Mouse (Mus musculus): ENCODE measurements around the gene Prrc2b.

The Prrc2b gene

GRCm38 (mm10) chr2:32187019-32187551 is 36.2 kb downstream of the Prrc2b start:
- DNase-seq (ENCODE audit: low spot score in 2 of 2), result no peak

GRCm38 (mm10) chr2:32187649-32188048 is 36.8 kb downstream of the Prrc2b start:
- no peak for DNase-seq (ENCODE audit: low spot score in 2 of 2)

GRCm38 (mm10) chr2:32189060-32189681 is 38.3 kb downstream of the Prrc2b start:
- no peak for DNase-seq (ENCODE audit: low spot score in 2 of 2)

GRCm38 (mm10) chr2:32190620-32191019 is 39.7 kb downstream of the Prrc2b start:
- no peak for DNase-seq (ENCODE audit: low spot score in 2 of 2)

- peak; percentile 72 to 86 for DNase-seq (ENCODE audit: low spot score in 2 of 2)
Measured at GRCm38 (mm10) chr2:32191872-32192507, 41.1 kb downstream of the Prrc2b start.

- no peak for DNase-seq (ENCODE audit: low spot score in 2 of 2)
Measured at GRCm38 (mm10) chr2:32198977-32199376, 48.1 kb downstream of the Prrc2b start.

- no peak for DNase-seq (ENCODE audit: low spot score in 2 of 2)
Measured at GRCm38 (mm10) chr2:32200033-32200432, 49.2 kb downstream of the Prrc2b start.

GRCm38 (mm10) chr2:32200712-32201111 is 49.8 kb downstream of the Prrc2b start:
- no peak for DNase-seq (ENCODE audit: low spot score in 2 of 2)

- no peak for DNase-seq (ENCODE audit: low spot score in 2 of 2)
Measured at GRCm38 (mm10) chr2:32201527-32201926, 50.6 kb downstream of the Prrc2b start.

GRCm38 (mm10) chr2:32203853-32204252 is 53.0 kb downstream of the Prrc2b start:
- DNase-seq (ENCODE audit: low spot score in 2 of 2), result no peak

GRCm38 (mm10) chr2:32207682-32208081 is 56.8 kb downstream of the Prrc2b start:
- no peak for DNase-seq (ENCODE audit: low spot score in 2 of 2)

GRCm38 (mm10) chr2:32211689-32212088 is 60.8 kb downstream of the Prrc2b start:
- no peak for DNase-seq (ENCODE audit: low spot score in 2 of 2)

GRCm38 (mm10) chr2:32213000-32213399 is 62.1 kb downstream of the Prrc2b start:
- DNase-seq (ENCODE audit: low spot score in 2 of 2), result no peak

GRCm38 (mm10) chr2:32215576-32215975 is 64.7 kb downstream of the Prrc2b start:
- no peak for DNase-seq (ENCODE audit: low spot score in 2 of 2)

- no peak for DNase-seq (ENCODE audit: low spot score in 2 of 2)
Measured at GRCm38 (mm10) chr2:32216506-32216905, 65.6 kb downstream of the Prrc2b start.

GRCm38 (mm10) chr2:32217656-32218055 is 66.8 kb downstream of the Prrc2b start:
- no peak for DNase-seq (ENCODE audit: low spot score in 2 of 2)

- no peak for DNase-seq (ENCODE audit: low spot score in 2 of 2)
Measured at GRCm38 (mm10) chr2:32218113-32218512, 67.2 kb downstream of the Prrc2b start.

- no peak for DNase-seq (ENCODE audit: low spot score in 2 of 2)
Measured at GRCm38 (mm10) chr2:32218541-32219334, 67.9 kb downstream of the Prrc2b start.

GRCm38 (mm10) chr2:32219501-32219900 is 68.6 kb downstream of the Prrc2b start:
- DNase-seq (ENCODE audit: low spot score in 2 of 2), result no peak

GRCm38 (mm10) chr2:32220021-32220420 is 69.1 kb downstream of the Prrc2b start:
- DNase-seq (ENCODE audit: low spot score in 2 of 2), result no peak

- DNase-seq (ENCODE audit: low spot score in 2 of 2), result no peak
Measured at GRCm38 (mm10) chr2:32220969-32221368, 70.1 kb downstream of the Prrc2b start.

- DNase-seq (ENCODE audit: low spot score in 2 of 2), result no peak
Measured at GRCm38 (mm10) chr2:32221577-32221976, 70.7 kb downstream of the Prrc2b start.

GRCm38 (mm10) chr2:32222057-32222456 is 71.2 kb downstream of the Prrc2b start:
- no peak for DNase-seq (ENCODE audit: low spot score in 2 of 2)
